Mouse (Mus musculus) heart, adult 2 months (tissue): ENCODE measurements at regions not wholly inside any gene's neighbourhood (a gene's known extent, or its start where the extent isn't known, plus 50 kb on each side); places are given as distances from the start of the nearest gene placed in this dataset.

Source experiments
- DNase-seq, 2 experiments: peaks; one replicate each; pipeline ENCODE4 v3.0.0; 2021
- H3K27ac ChIP-seq: fragments of 200-600 bp; 2 replicates; pipeline ENCODE4 v1.8.1; 2022
- H3K27me3 ChIP-seq: fragments of 200-500 bp; 2 replicates; pipeline ENCODE4 v1.6.1; 2012; ENCODE audit warnings: mild to moderate bottlenecking, low read length, inconsistent platforms, mixed read lengths; ENCODE audit not compliant: control insufficient read depth, insufficient read depth
- H3K36me3 ChIP-seq: fragments of 200-500 bp; 2 replicates; pipeline ENCODE4 v1.6.1; 2012; ENCODE audit warnings: low read length, inconsistent platforms; ENCODE audit not compliant: control insufficient read depth, insufficient read depth
- H3K4me1 ChIP-seq: fragments of 200-500 bp; 2 replicates; pipeline ENCODE4 v1.6.1; 2011; ENCODE audit warnings: low read length; ENCODE audit not compliant: control insufficient read depth, insufficient read depth
- H3K4me3 ChIP-seq: fragments of 200-600 bp; 2 replicates; pipeline ENCODE4 v1.8.1; 2022
- H3K79me2 ChIP-seq: fragments of 200-500 bp; replicated peaks from 2 replicates; pipeline ENCODE4 v1.6.1; 2012; ENCODE audit warnings: mild to moderate bottlenecking, inconsistent platforms, low read length, moderate library complexity, mixed read lengths; ENCODE audit not compliant: control insufficient read depth, insufficient read depth
- H3K9ac ChIP-seq: fragments of 200-500 bp; 2 replicates; pipeline ENCODE4 v1.6.1; 2012; ENCODE audit warnings: low read depth, mild to moderate bottlenecking, control low read depth, inconsistent platforms, low read length, mixed read lengths
- CTCF ChIP-seq: fragments of 200-600 bp; IDR thresholded peaks from 2 replicates; pipeline ENCODE4 v1.8.1; 2022; ENCODE audit warnings: antibody characterized with exemption, mild to moderate bottlenecking, moderate library complexity
- EP300 ChIP-seq: fragments of 200-500 bp; IDR thresholded peaks from 2 replicates; pipeline ENCODE4 v1.6.1; 2011; ENCODE audit warnings: low read depth, low read length, control low read depth; ENCODE audit not compliant: insufficient read depth
- POLR2A ChIP-seq: fragments of 200-500 bp; IDR thresholded peaks from 2 replicates; pipeline ENCODE4 v1.6.1; 2011; ENCODE audit warnings: mild to moderate bottlenecking, low read depth, low read length, control low read depth; ENCODE audit not compliant: insufficient read depth
- WGBS: fragments of 180-500 bp; shearing (Covaris S2); methylation state at CpG from one replicate; pipeline ENCODE4 v1.1.7; 2018; 5-methylcytosine and 5-hydroxymethylcytosine counted together
- intact Hi-C: fragments of 180-260 bp; cut with DNase I; formaldehyde crosslinking; loops from one replicate; pipeline ENCODE4 v1.15.1; 2025

- TF ChIP-seq EP300 (no peak), CTCF (no peak), POLR2A (no peak)
- Histone ChIP-seq H3K36me3 (no peaks in the 10 kb centered on the region), H3K4me1 (peaks cover 3% of the 10 kb centered on the region), H3K9ac (no peak overlapping the region), H3K79me2 (no peaks in the 10 kb centered on the region), H3K27ac (no peak overlapping the region), H3K4me3 (no peak overlapping the region), H3K27me3 (no peaks in the 10 kb centered on the region)
- 88% methylated on average over 5 of the region's 5 CpGs for WGBS
- intact Hi-C loops, result no loop called here
- DNase-seq, result no peak
Measured at GRCm38 (mm10) chr5:64433786-64434185, 277.7 kb downstream of the Tbc1d1 start.

DNA sequence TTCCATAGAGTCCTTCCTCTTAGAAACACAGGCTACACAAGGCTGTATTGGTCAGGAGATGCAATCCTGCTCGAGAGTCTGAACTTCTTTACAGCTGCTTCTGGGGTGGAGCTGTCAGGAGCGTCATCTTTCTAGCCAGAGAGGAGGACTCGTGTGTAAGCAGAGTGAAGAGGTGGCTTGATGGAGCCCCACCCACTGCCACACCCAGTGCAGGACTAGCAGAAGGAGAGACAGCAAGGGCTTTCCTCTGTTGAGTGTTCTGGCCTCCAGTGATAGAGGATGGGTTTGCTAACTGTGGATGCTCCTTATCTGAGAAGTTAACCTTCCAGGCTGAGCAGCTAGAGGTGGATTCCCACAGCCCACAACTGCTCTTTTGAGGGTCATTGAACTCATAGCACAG lies 279.4 kb downstream of the Tbc1d1 start:
- H3K27me3 ChIP-seq, result no peaks in the 10 kb centered on the region

DNA sequence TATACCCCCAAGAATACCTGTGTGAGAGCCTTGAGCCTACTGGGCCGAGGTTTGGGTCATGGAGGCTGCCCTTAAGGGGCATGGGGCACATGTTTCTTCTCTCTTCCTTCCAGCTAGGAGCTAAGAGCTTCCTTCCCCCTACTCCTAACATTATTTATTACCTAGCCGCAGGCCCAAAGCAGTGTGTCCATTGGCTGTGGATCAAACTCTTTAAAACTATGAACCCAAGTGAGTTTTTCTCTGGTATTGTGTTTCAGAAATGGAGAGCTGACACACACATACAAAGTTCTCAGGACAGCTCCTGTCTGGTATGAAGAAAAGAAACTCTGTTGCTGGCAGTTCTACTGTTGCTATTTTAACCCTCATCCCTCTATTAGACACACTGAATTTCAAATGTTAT lies 279.9 kb downstream of the Tbc1d1 start:
- H3K4me3 ChIP-seq, result no peak overlapping the region
- no peaks in the 10 kb centered on the region for H3K27me3 ChIP-seq
- no peaks in the 10 kb centered on the region for H3K79me2 ChIP-seq
- no peak overlapping the region for H3K27ac ChIP-seq
- H3K9ac ChIP-seq, result no peak overlapping the region
- no peaks in the 10 kb centered on the region for H3K36me3 ChIP-seq
- 86% methylated on average over 2 of the region's 2 CpGs for WGBS
- intact Hi-C loops, result no loop called here
- H3K4me1 ChIP-seq, result no peaks in the 10 kb centered on the region; the same call in 1 of the 2 replicates
- TF ChIP-seq POLR2A (no peak), CTCF (no peak), EP300 (no peak)
- DNase-seq, result no peak

More for the DNA sequence above, 279.4 kb downstream of the Tbc1d1 start:
- Histone ChIP-seq H3K79me2 (no peaks in the 10 kb centered on the region), H3K4me3 (no peak overlapping the region), H3K9ac (no peak overlapping the region), H3K36me3 (no peaks in the 10 kb centered on the region), H3K4me1 (no peaks in the 10 kb centered on the region; the same call in 1 of the 2 replicates), H3K27ac (no peak overlapping the region)
- no peak for DNase-seq
- intact Hi-C loops, result no loop called here
- WGBS, result 60% methylated on average over 3 of the region's 3 CpGs
- no peak for TF ChIP-seq EP300
- TF ChIP-seq POLR2A, result no peak
- TF ChIP-seq CTCF, result no peak

GRCm38 (mm10) chr5:64437720-64438119 lies 281.6 kb downstream of the Tbc1d1 start:
- DNase-seq, result no peak
- intact Hi-C loops, result no loop called here
- no peaks in the 10 kb centered on the region; the same call in 1 of the 2 replicates for H3K4me1 ChIP-seq
- no peaks in the 10 kb centered on the region for H3K36me3 ChIP-seq
- TF ChIP-seq POLR2A, result no peak
- H3K27ac ChIP-seq, result no peak overlapping the region
- H3K27me3 ChIP-seq, result no peaks in the 10 kb centered on the region
- H3K9ac ChIP-seq, result no peak overlapping the region
- WGBS, result 70% methylated on average over 5 of the region's 5 CpGs
- H3K79me2 ChIP-seq, result no peaks in the 10 kb centered on the region
- H3K4me3 ChIP-seq, result no peak overlapping the region

DNA sequence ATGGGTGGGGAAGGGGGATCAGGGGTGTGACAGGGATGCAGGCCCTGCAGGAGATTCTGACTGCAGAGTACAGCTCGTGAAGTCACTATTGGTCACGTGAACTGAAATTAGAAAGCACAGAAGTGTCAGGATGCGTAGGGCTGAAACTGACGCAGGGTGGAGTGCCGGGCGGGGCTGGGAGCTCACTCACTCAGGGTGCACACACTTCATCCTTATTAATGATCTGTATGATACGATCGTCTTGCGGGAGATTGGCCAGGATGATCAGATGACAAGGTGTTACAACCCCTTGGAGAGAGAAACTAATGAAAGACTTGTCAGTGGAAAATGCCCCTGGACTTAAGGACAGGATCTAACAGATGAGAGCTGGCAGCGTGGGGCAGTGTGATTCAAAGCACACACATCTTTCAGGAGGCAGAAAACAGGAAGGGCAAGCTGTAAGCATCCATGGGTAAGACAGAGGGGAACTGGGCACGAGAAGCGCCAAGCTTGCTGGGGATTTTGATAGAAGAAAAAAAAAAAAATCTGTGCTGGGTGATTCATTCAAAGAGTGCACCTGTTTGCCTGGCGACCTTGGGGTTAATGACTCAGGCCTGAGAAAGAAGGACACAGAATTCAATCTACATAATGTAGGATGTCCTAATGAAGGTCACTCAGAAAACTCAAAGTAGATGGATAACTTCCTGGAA lies 282.5 kb downstream of the Tbc1d1 start:
- H3K27ac ChIP-seq, result no peak overlapping the region
- no peaks in the 10 kb centered on the region for H3K27me3 ChIP-seq
- no peak overlapping the region for H3K4me3 ChIP-seq
- H3K9ac ChIP-seq, result no peak overlapping the region
- DNase-seq, result no peak
- 79% methylated on average over 13 of the region's 13 CpGs for WGBS
- H3K4me1 ChIP-seq, result no peaks in the 10 kb centered on the region; the same call in 1 of the 2 replicates
- H3K36me3 ChIP-seq, result no peaks in the 10 kb centered on the region
- TF ChIP-seq EP300, result no peak
- intact Hi-C loops, result no loop called here
- H3K79me2 ChIP-seq, result no peaks in the 10 kb centered on the region

- no peak overlapping the region for H3K27ac ChIP-seq
- H3K4me3 ChIP-seq, result no peak overlapping the region
- intact Hi-C loops, result no loop called here
- WGBS, result 77% methylated on average over 4 of the region's 4 CpGs
- no peaks in the 10 kb centered on the region for H3K27me3 ChIP-seq
- peaks cover 3% of the 10 kb centered on the region for H3K4me1 ChIP-seq
- H3K36me3 ChIP-seq, result no peaks in the 10 kb centered on the region
- no peak for TF ChIP-seq CTCF
- no peak for TF ChIP-seq POLR2A
- TF ChIP-seq EP300, result no peak
- no peaks in the 10 kb centered on the region for H3K79me2 ChIP-seq
- DNase-seq, result no peak
- no peak overlapping the region for H3K9ac ChIP-seq
Measured at GRCm38 (mm10) chr5:64447847-64448246, 291.7 kb downstream of the Tbc1d1 start.
